Mouse (Mus musculus) stomach, embryonic 14.5 days (tissue): ENCODE measurements around the gene Ube2d1. TPM values are rescaled to one million over a fixed set of nuclear protein-coding genes. Genes with fewer than 3 reads are reported as not detected.

Source experiments
- ATAC-seq: fragments of 200-750 bp; cut with Nextera tagmentation; 2 replicates; pipeline ENCODE4 v1.8.0; 2017; ENCODE audit warnings: low read depth, moderate TSS enrichment; ENCODE audit not compliant: insufficient number of reproducible peaks, insufficient read depth, low FRiP score
- H3K27ac ChIP-seq: fragments of 300-500 bp; sonication (generic); 2 replicates; pipeline ENCODE4 v1.5.1; 2014; ENCODE audit warnings: mild to moderate bottlenecking, low read length, moderate library complexity, mixed read lengths
- H3K27me3 ChIP-seq: fragments of 300-500 bp; sonication (generic); 2 replicates; pipeline ENCODE4 v1.6.1; 2014; ENCODE audit warnings: low read length, control low read depth, mixed read lengths; ENCODE audit not compliant: control insufficient read depth, insufficient read depth
- H3K36me3 ChIP-seq: fragments of 300-500 bp; sonication (generic); 2 replicates; pipeline ENCODE4 v1.6.1; 2014; ENCODE audit warnings: mild to moderate bottlenecking, control low read depth, low read length, moderate library complexity, mixed read lengths; ENCODE audit not compliant: control insufficient read depth, insufficient read depth
- H3K4me1 ChIP-seq: fragments of 300-500 bp; sonication (generic); 2 replicates; pipeline ENCODE4 v1.6.1; 2014; ENCODE audit warnings: low read length, control low read depth, mixed read lengths; ENCODE audit not compliant: control insufficient read depth, insufficient read depth
- H3K4me2 ChIP-seq: fragments of 300-500 bp; sonication (generic); replicated peaks from 2 replicates; pipeline ENCODE4 v1.6.1; 2014; ENCODE audit warnings: low read depth, low read length, control low read depth
- H3K4me3 ChIP-seq: fragments of 300-500 bp; sonication (generic); 2 replicates; pipeline ENCODE4 v1.5.1; 2014; ENCODE audit warnings: low read depth, low read length, control low read depth
- H3K9ac ChIP-seq: fragments of 300-500 bp; sonication (generic); replicated peaks from 2 replicates; pipeline ENCODE4 v1.6.1; 2014; ENCODE audit warnings: low read depth, mild to moderate bottlenecking, control low read depth, low read length, moderate library complexity, mixed read lengths
- H3K9me3 ChIP-seq: fragments of 300-500 bp; sonication (generic); 2 replicates; pipeline ENCODE4 v1.6.1; 2016; ENCODE audit warnings: low read depth, low read length, control low read depth; ENCODE audit not compliant: control insufficient read depth
- WGBS: fragments of 180-500 bp; shearing (Covaris S2); extraction: QIAGEN DNeasy Blood & Tissue Kit; methylation state at CpG from one replicate; pipeline ENCODE4 v1.1.7; 2014; 5-methylcytosine and 5-hydroxymethylcytosine counted together
- polyA plus RNA-seq: library from polyadenylated mRNA; unstranded; fragments of >200 nt; fragmentation: Nextera tagmentation; extraction: Ambion mirVana; gene quantifications from 2 replicates; pipeline ENCODE4 v1.2.1, GENCODE M21; 2014

Ube2d1 gene
- polyA plus RNA-seq, 1 experiment from 2014 or later, result 76.0 TPM

DNA sequence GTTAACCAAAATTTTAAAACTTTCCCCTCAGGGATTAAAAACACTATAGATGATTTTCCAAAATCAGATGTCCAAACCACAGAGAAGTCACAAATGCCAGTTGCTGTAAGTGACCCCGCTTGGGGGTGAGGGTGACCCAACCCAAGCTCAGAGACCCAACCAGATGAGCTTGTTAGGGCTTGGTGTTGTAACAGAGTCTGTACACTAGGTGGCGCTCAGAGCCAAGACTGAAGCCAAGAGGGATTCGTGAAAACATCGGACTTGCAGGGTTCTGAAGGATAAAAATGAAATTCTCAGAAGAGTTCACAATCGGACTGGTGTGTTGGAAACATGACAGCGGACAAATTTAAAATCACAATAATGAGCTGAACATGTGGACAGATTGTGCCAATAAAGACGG, 41.7 kb upstream of the Ube2d1 start:
- WGBS, result 13% methylated on average over 7 of the region's 7 CpGs

DNA sequence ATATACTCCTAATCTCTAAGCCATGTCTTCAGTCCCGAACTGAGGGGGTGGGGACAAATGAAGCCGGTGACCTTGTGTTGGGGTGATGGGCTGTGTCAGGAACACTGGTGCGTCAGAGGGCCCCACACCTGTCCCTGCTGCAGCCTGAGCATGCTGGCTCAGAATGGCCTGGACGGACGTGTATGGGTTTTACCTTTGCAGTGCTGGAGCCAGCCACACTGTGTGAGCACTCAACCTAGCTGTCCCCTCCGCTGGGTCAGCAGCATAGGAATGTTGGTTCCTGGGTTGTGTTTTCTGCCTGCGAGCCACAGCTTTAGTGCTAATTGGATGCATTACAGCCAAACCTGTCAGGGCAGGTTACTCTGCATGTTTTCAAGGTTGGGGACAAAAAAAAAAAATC, 41.1 kb upstream of the Ube2d1 start:
- H3K4me3 ChIP-seq, result no peak overlapping the region
- no peaks in the 10 kb centered on the region for H3K9me3 ChIP-seq
- peaks cover 12% of the 10 kb centered on the region; the same call in 1 of the 2 replicates for H3K36me3 ChIP-seq
- no peak overlapping the region for H3K9ac ChIP-seq
- 75% methylated on average over 7 of the region's 7 CpGs for WGBS
- no peaks in the 10 kb centered on the region for H3K27me3 ChIP-seq
- H3K27ac ChIP-seq, result no peak overlapping the region
- no peaks in the 10 kb centered on the region for H3K4me1 ChIP-seq
- ATAC-seq, result no peak
- no peak overlapping the region for H3K4me2 ChIP-seq

More for the DNA sequence above, 41.7 kb upstream of the Ube2d1 start:
- H3K4me2 ChIP-seq, result no peak overlapping the region
- no peak overlapping the region for H3K4me3 ChIP-seq
- H3K9me3 ChIP-seq, result no peaks in the 10 kb centered on the region
- no peak for ATAC-seq
- H3K27me3 ChIP-seq, result no peaks in the 10 kb centered on the region
- H3K36me3 ChIP-seq, result peaks cover 12% of the 10 kb centered on the region; the same call in 1 of the 2 replicates
- H3K27ac ChIP-seq, result no peak overlapping the region
- H3K4me1 ChIP-seq, result no peaks in the 10 kb centered on the region
- H3K9ac ChIP-seq, result no peak overlapping the region

DNA sequence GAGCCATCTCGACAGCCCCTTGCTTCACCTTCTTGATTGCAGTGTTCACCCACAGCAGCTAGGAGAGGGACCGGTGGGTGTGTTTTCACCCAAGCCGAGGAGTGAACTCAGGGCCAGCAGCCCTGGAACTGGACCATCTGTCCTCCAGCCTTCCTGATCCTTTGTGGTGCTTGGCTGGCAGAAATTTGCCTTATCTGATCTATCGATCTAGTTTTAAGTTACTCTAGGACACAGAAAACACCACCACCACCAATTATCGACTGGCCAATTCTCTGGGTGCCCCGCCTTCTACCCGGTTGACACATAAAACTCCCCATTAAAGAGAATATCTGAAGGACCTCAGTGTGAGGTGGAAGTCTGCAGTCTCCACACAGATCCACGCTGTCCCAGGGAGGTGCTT, 38.6 kb upstream of the Ube2d1 start:
- H3K4me3 ChIP-seq, result no peak overlapping the region
- ATAC-seq, result 0 out of 2 replicates have a peak, but pooled peaks have one; percentile 37

DNA sequence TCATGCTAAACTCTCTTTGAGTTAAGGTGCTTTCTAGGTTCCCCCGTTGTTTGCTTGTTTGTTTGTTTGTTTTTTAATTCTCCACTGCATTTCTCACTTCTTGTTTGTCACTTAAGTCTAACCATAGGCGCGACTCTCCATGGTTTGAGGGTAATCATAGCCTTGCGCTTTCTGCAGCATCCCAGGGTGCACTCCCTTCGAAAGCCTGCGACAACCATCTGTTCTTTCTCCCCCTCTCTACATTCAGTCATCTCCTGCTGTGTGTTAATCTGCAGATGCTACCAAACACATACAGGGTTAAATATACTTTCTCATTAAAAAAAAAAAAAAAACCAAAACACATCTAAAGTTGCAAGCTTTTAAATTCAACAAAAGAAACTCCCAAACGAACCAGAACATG, 31.4 kb upstream of the Ube2d1 start:
- Histone ChIP-seq H3K4me3 (no peak overlapping the region), H3K9me3 (no peaks in the 10 kb centered on the region), H3K27me3 (no peaks in the 10 kb centered on the region), H3K4me2 (no peak overlapping the region), H3K9ac (no peak overlapping the region), H3K36me3 (no peaks in the 10 kb centered on the region), H3K4me1 (no peaks in the 10 kb centered on the region), H3K27ac (no peak overlapping the region)
- WGBS, result 59% methylated on average over 7 of the region's 7 CpGs
- ATAC-seq, result no peak

More for the DNA sequence above, 38.6 kb upstream of the Ube2d1 start:
- Histone ChIP-seq H3K36me3 (no peaks in the 10 kb centered on the region), H3K27me3 (no peaks in the 10 kb centered on the region), H3K4me1 (no peaks in the 10 kb centered on the region), H3K27ac (no peak overlapping the region), H3K4me2 (no peak overlapping the region), H3K9me3 (no peaks in the 10 kb centered on the region), H3K9ac (no peak overlapping the region)
- WGBS, result 83% methylated on average over 8 of the region's 8 CpGs

DNA sequence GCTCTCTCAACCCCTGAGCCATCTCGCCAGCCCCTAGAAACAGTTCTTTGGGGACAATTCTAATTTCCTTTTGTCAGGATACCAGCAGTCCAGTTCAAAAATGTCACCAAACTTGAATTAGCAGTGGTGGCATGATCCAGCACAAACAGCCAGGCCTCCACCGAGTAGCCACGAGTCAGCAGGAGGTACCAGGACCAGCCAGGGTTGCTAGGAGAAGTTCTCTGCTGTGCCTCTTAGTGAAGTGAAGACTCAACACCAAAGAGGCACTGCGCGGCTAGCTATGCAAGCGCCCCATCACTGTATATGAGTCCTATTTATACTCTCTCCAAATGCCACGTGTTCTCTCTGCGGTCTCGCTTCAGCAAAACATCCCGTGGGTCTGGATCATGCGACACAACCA, 31.0 kb upstream of the Ube2d1 start:
- Histone ChIP-seq H3K9ac (no peak overlapping the region), H3K36me3 (no peaks in the 10 kb centered on the region), H3K9me3 (no peaks in the 10 kb centered on the region), H3K27ac (no peak overlapping the region), H3K4me3 (no peak overlapping the region), H3K4me1 (no peaks in the 10 kb centered on the region), H3K27me3 (no peaks in the 10 kb centered on the region), H3K4me2 (no peak overlapping the region)
- 75% methylated on average over 11 of the region's 11 CpGs for WGBS
- ATAC-seq, result no peak

DNA sequence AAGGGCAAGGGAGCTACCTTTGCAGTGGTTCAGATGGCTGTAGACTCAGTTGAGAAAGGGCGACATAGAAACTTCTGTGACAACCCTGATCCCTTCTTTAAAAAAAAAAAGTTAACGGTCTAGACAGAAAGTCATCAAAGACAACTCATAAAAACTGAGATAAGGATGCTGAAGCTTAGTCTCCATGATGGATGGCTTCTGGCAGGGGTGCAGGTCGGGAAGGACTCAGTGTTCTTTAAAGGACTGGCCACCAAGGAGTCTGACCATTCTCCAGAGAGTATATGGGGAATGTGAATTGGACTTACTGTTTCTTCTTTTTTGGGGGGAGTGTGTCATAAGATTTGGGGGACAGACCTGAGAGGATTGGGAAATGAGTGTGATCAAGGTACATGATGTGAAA, 29.5 kb upstream of the Ube2d1 start:
- Histone ChIP-seq H3K4me3 (no peak overlapping the region), H3K9ac (no peak overlapping the region), H3K27me3 (no peaks in the 10 kb centered on the region), H3K9me3 (no peaks in the 10 kb centered on the region), H3K36me3 (no peaks in the 10 kb centered on the region), H3K27ac (no peak overlapping the region), H3K4me2 (no peak overlapping the region), H3K4me1 (no peaks in the 10 kb centered on the region)
- no peak for ATAC-seq
- 57% methylated on average over 3 of the region's 3 CpGs for WGBS

DNA sequence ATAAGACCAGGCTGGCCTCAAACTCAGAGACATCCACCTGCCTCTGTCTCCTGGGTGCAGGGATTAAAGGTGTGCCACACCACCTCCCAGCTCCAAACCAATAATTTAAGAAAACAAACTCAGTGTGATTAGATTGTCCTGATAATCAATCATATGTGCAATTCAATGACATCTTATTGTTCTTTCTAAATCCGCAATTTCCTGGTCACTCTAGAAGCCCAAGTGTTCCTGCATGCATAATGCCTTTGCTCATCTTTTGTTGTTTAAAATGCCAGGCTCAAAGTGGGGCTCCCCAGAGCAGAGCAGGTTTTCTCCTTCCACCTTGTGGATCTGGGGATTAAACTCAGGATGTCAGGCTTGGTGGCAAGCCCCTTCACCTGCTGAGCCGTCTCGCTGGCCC, 25.2 kb upstream of the Ube2d1 start:
- Histone ChIP-seq H3K4me3 (no peak overlapping the region), H3K4me1 (no peaks in the 10 kb centered on the region), H3K36me3 (no peaks in the 10 kb centered on the region), H3K27ac (no peak overlapping the region), H3K27me3 (no peaks in the 10 kb centered on the region), H3K4me2 (no peak overlapping the region), H3K9me3 (no peaks in the 10 kb centered on the region), H3K9ac (no peak overlapping the region)
- no peak for ATAC-seq
- WGBS, result 61% methylated on average over 3 of the region's 3 CpGs

DNA sequence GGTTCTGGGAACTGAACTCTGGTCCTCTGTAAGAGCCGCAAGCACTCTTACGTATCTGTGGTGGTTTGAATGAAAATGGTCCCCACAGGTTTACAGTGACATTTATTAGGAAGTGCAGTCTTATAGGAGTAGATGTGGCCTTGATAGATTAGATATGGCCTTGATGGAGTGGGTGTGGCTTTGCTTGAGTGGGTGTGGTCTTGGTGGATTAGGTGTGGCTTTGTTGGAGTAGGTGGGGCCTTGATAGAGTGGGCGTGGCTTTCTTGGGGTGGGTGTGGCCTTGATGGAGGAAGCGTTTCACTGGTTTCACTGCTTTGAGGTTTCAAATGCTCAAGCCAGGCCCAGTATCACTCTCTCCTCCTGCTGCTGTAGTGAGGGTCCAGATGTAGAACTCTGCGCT, 23.1 kb upstream of the Ube2d1 start:
- no peaks in the 10 kb centered on the region for H3K4me1 ChIP-seq
- 88% methylated on average over 5 of the region's 5 CpGs for WGBS
- no peak overlapping the region for H3K9ac ChIP-seq
- H3K4me2 ChIP-seq, result no peak overlapping the region
- no peak for ATAC-seq
- H3K36me3 ChIP-seq, result no peaks in the 10 kb centered on the region
- H3K27ac ChIP-seq, result no peak overlapping the region
- H3K9me3 ChIP-seq, result no peaks in the 10 kb centered on the region
- no peaks in the 10 kb centered on the region for H3K27me3 ChIP-seq
- no peak overlapping the region for H3K4me3 ChIP-seq

DNA sequence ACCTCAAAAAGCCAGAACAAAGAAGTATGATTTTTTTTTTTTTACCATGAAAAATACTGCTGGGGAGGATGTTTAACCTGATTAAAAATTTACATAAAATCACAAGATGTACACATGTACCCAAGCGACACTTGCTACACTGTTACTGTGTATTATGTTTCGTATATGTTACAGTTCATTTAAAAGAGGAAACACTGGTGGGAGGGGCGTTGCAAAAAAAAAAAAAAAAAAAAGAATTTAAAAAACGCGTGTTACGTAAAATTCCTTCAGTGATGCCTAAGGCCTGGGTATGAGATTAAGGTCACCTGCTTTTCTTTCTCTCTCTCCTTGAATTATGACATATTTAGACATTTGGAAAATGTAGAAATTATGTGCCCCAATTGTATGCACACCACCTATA, 21.7 kb upstream of the Ube2d1 start:
- H3K27ac ChIP-seq, result no peak overlapping the region
- no peaks in the 10 kb centered on the region for H3K36me3 ChIP-seq
- no peaks in the 10 kb centered on the region for H3K27me3 ChIP-seq
- H3K4me2 ChIP-seq, result no peak overlapping the region
- H3K9me3 ChIP-seq, result no peaks in the 10 kb centered on the region
- no peak overlapping the region for H3K9ac ChIP-seq
- H3K4me3 ChIP-seq, result no peak overlapping the region
- WGBS, result 69% methylated on average over 6 of the region's 6 CpGs
- ATAC-seq, result no peak
- H3K4me1 ChIP-seq, result no peaks in the 10 kb centered on the region
